Mouse (Mus musculus) heart, embryonic 14.5 days (tissue): ENCODE measurements around the gene Popdc2. TPM values are rescaled to one million over a fixed set of nuclear protein-coding genes. Genes with fewer than 3 reads are reported as not detected.

Experiments
- ATAC-seq: fragments of 200-750 bp; cut with Nextera tagmentation; 2 replicates; pipeline ENCODE4 v1.8.0; 2017; ENCODE audit warnings: low read depth, moderate TSS enrichment; ENCODE audit not compliant: insufficient number of reproducible peaks, insufficient read depth, low FRiP score
- H3K27ac ChIP-seq, 2 experiments: fragments of 200-500 bp in 1 of 2; fragments of 300-500 bp in 1 of 2; sonication (generic) in 1 of 2; replicated peaks in 1 of 2; 2 replicates each; pipeline ENCODE4 v1.5.1; 2012 to 2014; ENCODE audit warnings: low read depth in 2 of 2, low read length in 2 of 2, control low read depth in 1 of 2, mild to moderate bottlenecking in 1 of 2, mixed read lengths in 1 of 2; ENCODE audit not compliant: control insufficient read depth in 1 of 2, insufficient read depth in 1 of 2
- H3K27me3 ChIP-seq: fragments of 300-500 bp; sonication (generic); 2 replicates; pipeline ENCODE4 v1.6.1; 2014; ENCODE audit warnings: mild to moderate bottlenecking, low read length, control low read depth; ENCODE audit not compliant: control insufficient read depth, insufficient read depth
- H3K36me3 ChIP-seq: fragments of 300-500 bp; sonication (generic); 2 replicates; pipeline ENCODE4 v1.6.1; 2014; ENCODE audit warnings: mild to moderate bottlenecking, control low read depth, low read length, mixed read lengths; ENCODE audit not compliant: control insufficient read depth, insufficient read depth
- H3K4me1 ChIP-seq, 2 experiments: fragments of 200-500 bp in 1 of 2; fragments of 300-500 bp in 1 of 2; sonication (generic) in 1 of 2; 2 replicates each; pipeline ENCODE4 v1.6.1; 2012 to 2014; ENCODE audit warnings: low read length in 2 of 2, control low read depth in 1 of 2, mixed read lengths in 1 of 2; ENCODE audit not compliant: control insufficient read depth in 2 of 2, insufficient read depth in 2 of 2
- H3K4me2 ChIP-seq: fragments of 300-500 bp; sonication (generic); 2 replicates; pipeline ENCODE4 v1.6.1; 2014; ENCODE audit warnings: mild to moderate bottlenecking, low read length
- H3K4me3 ChIP-seq, 2 experiments: fragments of 200-500 bp in 1 of 2; fragments of 300-500 bp in 1 of 2; sonication (generic) in 1 of 2; 2 replicates each; pipeline ENCODE4 v1.5.1; 2012 to 2014; ENCODE audit warnings: low read length in 2 of 2, mild to moderate bottlenecking in 2 of 2, control low read depth in 1 of 2, low read depth in 1 of 2, moderate library complexity in 1 of 2; ENCODE audit not compliant: control insufficient read depth in 1 of 2, insufficient read depth in 1 of 2
- H3K9ac ChIP-seq: fragments of 300-500 bp; sonication (generic); 2 replicates; pipeline ENCODE4 v1.6.1; 2014; ENCODE audit warnings: mild to moderate bottlenecking, low read length
- H3K9me3 ChIP-seq: fragments of 300-500 bp; sonication (generic); 2 replicates; pipeline ENCODE4 v1.6.1; 2016; ENCODE audit warnings: low read length, control low read depth; ENCODE audit not compliant: control insufficient read depth
- WGBS: fragments of 180-500 bp; shearing (Covaris S2); extraction: QIAGEN DNeasy Blood & Tissue Kit; methylation state at CpG from one replicate; pipeline ENCODE4 v1.1.7; 2014; 5-methylcytosine and 5-hydroxymethylcytosine counted together
- polyA plus RNA-seq: library from polyadenylated mRNA; unstranded; fragments of >200 nt; fragmentation: Nextera tagmentation; extraction: Ambion mirVana; gene quantifications from 2 replicates; pipeline ENCODE4 v1.2.1, GENCODE M21; 2014

Popdc2 gene
- polyA plus RNA-seq, 1 experiment from 2014 or later = 364 TPM

- Histone ChIP-seq H3K4me3 (no peak overlapping the region), H3K9me3 (no peaks in the 10 kb centered on the region), H3K4me2 (no peak overlapping the region), H3K4me1 (peaks cover 13 to 17% of the 10 kb centered on the region in 2 experiments), H3K27ac (no peak overlapping the region), H3K36me3 (no peaks in the 10 kb centered on the region), H3K27me3 (no peaks in the 10 kb centered on the region), H3K9ac (no peak overlapping the region)
- WGBS = 68% methylated on average over 7 of the region's 7 CpGs
- no peak for ATAC-seq
Measured at GRCm38 (mm10) chr16:38403639-38404038, 41.6 kb downstream of the Popdc2 start.

GRCm38 (mm10) chr16:38406293-38406692, 44.3 kb downstream of the Popdc2 start:
- Histone ChIP-seq H3K27ac (no peak overlapping the region), H3K4me3 (no peak overlapping the region), H3K4me2 (no peak overlapping the region), H3K27me3 (no peaks in the 10 kb centered on the region), H3K9me3 (no peaks in the 10 kb centered on the region), H3K36me3 (no peaks in the 10 kb centered on the region), H3K9ac (no peak overlapping the region), H3K4me1 (peaks cover 2 to 8% of the 10 kb centered on the region in 2 experiments; a peak in 2 of 4 replicates)
- WGBS = 48% methylated on average over 5 of the region's 5 CpGs
- ATAC-seq = no peak

GRCm38 (mm10) chr16:38406708-38407107, 44.7 kb downstream of the Popdc2 start:
- no peaks in the 10 kb centered on the region for H3K9me3 ChIP-seq
- H3K27me3 ChIP-seq = no peaks in the 10 kb centered on the region
- H3K4me3 ChIP-seq = no peak overlapping the region
- no peak overlapping the region for H3K4me2 ChIP-seq
- ATAC-seq = no peak
- H3K9ac ChIP-seq = no peak overlapping the region
- H3K4me1 ChIP-seq = peaks cover 2 to 8% of the 10 kb centered on the region in 2 experiments; a peak in 2 of 4 replicates
- H3K36me3 ChIP-seq = no peaks in the 10 kb centered on the region
- no peak overlapping the region for H3K27ac ChIP-seq
- WGBS = 57% methylated on average over 6 of the region's 6 CpGs

- WGBS = 27% methylated on average over 5 of the region's 5 CpGs
- no peaks in the 10 kb centered on the region for H3K27me3 ChIP-seq
- no peak overlapping the region for H3K4me3 ChIP-seq
- H3K4me2 ChIP-seq = no peak overlapping the region
- no peak overlapping the region for H3K9ac ChIP-seq
- H3K36me3 ChIP-seq = no peaks in the 10 kb centered on the region
- peaks cover 2 to 8% of the 10 kb centered on the region in 2 experiments; a peak in 2 of 4 replicates for H3K4me1 ChIP-seq
- no peak for ATAC-seq
- no peaks in the 10 kb centered on the region for H3K9me3 ChIP-seq
- H3K27ac ChIP-seq = no peak overlapping the region
Measured at GRCm38 (mm10) chr16:38407584-38407983, 45.6 kb downstream of the Popdc2 start.

GRCm38 (mm10) chr16:38408416-38408815, 46.4 kb downstream of the Popdc2 start:
- Histone ChIP-seq H3K9me3 (no peaks in the 10 kb centered on the region), H3K9ac (no peak overlapping the region), H3K4me2 (no peak overlapping the region), H3K4me3 (no peak overlapping the region), H3K4me1 (peaks cover 2 to 8% of the 10 kb centered on the region in 2 experiments; a peak in 2 of 4 replicates), H3K36me3 (no peaks in the 10 kb centered on the region), H3K27me3 (no peaks in the 10 kb centered on the region), H3K27ac (no peak overlapping the region)
- ATAC-seq = no peak
- WGBS = 95% methylated on average over 8 of the region's 8 CpGs

GRCm38 (mm10) chr16:38414953-38415352, 52.9 kb downstream of the Popdc2 start:
- H3K36me3 ChIP-seq = no peaks in the 10 kb centered on the region
- no peak for ATAC-seq
- H3K4me3 ChIP-seq = no peak overlapping the region
- no peak overlapping the region for H3K27ac ChIP-seq
- no peak overlapping the region for H3K4me2 ChIP-seq
- H3K9ac ChIP-seq = no peak overlapping the region
- H3K9me3 ChIP-seq = no peaks in the 10 kb centered on the region
- H3K27me3 ChIP-seq = no peaks in the 10 kb centered on the region
- no peaks in the 10 kb centered on the region for H3K4me1 ChIP-seq
- WGBS = 82% methylated on average over 7 of the region's 7 CpGs

GRCm38 (mm10) chr16:38425374-38425773, 63.4 kb downstream of the Popdc2 start:
- Histone ChIP-seq H3K4me3 (no peak overlapping the region), H3K9me3 (no peaks in the 10 kb centered on the region), H3K9ac (no peak overlapping the region), H3K4me2 (no peak overlapping the region), H3K36me3 (no peaks in the 10 kb centered on the region), H3K27ac (no peak overlapping the region), H3K4me1 (no peaks in the 10 kb centered on the region), H3K27me3 (no peaks in the 10 kb centered on the region)
- 76% methylated on average over 2 of the region's 2 CpGs for WGBS
- ATAC-seq = no peak

GRCm38 (mm10) chr16:38425799-38426198, 63.8 kb downstream of the Popdc2 start:
- 82% methylated on average over 1 of the region's 1 CpGs for WGBS

More at GRCm38 (mm10) chr16:38425799-38426198, 63.8 kb downstream of the Popdc2 start:
- Histone ChIP-seq H3K36me3 (no peaks in the 10 kb centered on the region), H3K4me1 (no peaks in the 10 kb centered on the region), H3K9ac (no peak overlapping the region), H3K27me3 (no peaks in the 10 kb centered on the region), H3K27ac (no peak overlapping the region), H3K4me3 (no peak overlapping the region), H3K4me2 (no peak overlapping the region), H3K9me3 (no peaks in the 10 kb centered on the region)
- no peak for ATAC-seq
